Mouse (Mus musculus): ENCODE measurements around the gene Pgghg.
"Not testable (repeated sequence)": the region's sequence is repeated elsewhere in the genome, so short reads cannot be mapped to it uniquely, and the experiment has no call there.

Gene Pgghg

DNA sequence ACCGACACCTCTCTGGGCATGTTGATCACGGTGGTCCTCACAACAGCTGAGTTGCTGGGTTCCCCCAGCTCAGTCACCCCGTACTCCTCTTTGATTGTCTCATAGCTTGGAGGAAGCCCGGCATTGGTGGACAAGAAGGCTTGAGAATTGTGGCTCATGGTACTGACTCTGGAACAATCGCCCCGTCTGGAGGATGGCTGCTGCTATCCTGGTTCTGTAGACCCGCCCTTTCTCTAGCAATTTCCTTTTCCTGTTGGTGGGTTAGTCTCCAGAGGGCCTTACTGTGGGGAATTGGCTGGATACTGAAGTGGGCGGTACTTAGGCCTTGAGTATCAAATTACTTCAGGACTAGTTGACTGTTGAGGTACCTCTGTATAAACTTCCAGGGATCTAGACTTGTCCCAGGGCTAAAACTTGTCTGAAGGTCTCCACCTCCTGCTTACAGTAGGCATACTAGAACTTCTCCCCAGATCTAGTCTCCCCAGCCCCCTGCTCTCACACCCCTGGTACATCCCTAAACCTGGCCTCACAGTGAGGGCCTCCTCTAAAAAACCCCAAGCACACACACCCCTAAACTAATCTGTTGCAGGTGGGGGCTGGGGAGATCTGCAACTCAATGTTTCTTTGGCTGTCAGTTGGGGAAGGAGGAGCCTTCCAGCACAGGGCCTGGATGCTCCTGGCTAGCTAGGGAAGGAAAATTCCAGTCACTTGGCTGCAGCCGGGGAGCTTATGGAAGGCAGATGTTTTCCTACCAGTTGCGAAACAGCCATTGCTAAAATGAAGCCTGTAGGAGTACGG lies 14.8 kb downstream of the Pgghg start, which contains the start of the genes Gm45717 and Ifitm2:
TSS of gene Gm45717 (minus strand) at position 180 of the 798 bp plus-strand sequence.
TSS of gene Ifitm2 (minus strand) at position 230 of the 798 bp plus-strand sequence.
- no peak for DNase-seq (ENCODE audit: low spot score in 2 of 2)

DNA sequence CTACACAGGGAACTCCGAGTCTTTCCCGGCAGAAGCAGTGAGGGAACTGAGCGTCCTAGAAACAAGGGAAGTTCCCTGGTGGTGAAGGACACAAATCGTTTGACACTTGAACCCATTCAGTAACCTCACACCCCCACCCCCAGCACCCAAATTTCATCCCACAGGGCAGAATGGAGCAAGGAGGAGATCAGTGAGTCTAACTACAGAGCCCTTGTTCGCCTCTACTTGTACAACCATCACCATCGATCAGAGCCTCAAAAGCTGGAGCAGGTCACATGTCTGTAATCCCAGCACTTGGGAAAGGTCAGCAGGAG lies 15.3 kb downstream of the Pgghg start:
- DNase-seq (ENCODE audit: low spot score in 2 of 2) = no peak

DNA sequence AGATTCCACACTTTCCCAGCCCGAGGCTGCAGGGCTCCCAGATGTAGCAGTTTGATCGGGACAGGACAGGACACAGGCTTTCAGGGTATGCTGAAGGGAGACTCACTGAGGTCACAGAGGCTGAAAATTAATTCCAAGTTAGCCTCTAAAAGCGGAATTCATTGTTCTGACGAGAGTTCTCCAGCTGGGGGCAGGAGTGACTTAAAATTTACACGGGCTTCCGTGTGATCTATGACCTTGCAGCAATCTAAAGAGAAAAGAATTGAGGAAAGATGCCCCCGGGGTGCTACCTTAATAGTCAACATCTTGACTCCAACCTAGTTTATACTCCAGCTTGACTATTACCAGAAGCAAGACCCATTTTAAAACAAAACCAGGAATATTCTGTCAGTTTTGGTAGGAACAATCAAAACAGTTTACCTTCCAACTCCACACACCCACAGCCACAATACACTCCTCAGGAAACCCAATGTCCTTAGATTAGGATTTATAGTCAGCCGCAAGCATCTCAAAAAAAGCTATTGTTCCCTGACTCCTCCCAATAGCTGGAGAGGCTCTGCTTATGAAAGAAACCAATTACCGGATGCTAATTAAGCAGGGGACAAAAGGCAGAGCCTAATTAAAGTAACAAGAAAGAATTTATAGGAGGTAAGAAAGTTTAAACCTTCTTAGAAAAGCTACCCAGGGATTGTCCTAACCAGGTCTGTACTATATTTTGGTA lies 18.1 kb downstream of the Pgghg start:
- no peak for DNase-seq (ENCODE audit: low spot score in 2 of 2)

DNA sequence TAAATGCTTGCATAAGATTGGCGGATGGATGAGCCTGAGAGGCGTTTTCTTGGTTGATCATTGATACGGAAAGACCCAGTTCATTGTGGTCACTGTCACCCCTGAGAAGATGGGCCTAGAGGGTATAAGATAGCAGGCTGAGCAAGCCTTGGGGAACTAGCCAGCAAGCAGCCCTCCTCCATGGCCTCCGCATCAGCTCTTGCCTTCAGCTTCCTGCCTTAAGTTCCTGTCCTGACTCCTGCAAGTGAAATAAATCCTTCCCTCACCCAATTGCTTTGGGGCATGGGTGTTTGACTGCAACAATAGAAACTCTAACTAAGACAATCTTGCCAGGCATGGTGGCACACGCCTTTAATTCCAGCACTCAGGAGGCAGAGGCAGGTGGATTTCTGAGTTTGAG lies 18.8 kb downstream of the Pgghg start:
- no peak for DNase-seq (ENCODE audit: low spot score in 2 of 2)

DNA sequence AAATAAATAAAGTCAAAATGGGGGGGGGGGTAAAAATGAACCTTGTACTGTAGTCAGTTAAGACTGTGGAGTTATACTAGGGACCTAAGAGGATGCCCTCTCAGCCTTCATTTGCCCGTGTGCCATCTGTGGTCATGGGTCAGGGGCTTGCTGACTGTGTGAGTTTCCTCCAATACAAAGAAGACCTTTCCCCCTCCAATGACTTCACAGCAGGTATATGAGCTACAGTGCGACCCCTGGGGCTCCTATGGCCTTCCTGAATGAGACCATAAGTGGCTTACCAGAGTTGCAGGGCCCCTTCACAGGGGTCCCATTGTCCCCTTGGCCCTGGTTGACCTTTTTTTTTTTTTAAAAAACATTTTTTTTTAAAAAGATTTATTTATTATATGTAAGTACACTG lies 20.2 kb downstream of the Pgghg start:
- DNase-seq (ENCODE audit: low spot score in 2 of 2) = no peak

DNA sequence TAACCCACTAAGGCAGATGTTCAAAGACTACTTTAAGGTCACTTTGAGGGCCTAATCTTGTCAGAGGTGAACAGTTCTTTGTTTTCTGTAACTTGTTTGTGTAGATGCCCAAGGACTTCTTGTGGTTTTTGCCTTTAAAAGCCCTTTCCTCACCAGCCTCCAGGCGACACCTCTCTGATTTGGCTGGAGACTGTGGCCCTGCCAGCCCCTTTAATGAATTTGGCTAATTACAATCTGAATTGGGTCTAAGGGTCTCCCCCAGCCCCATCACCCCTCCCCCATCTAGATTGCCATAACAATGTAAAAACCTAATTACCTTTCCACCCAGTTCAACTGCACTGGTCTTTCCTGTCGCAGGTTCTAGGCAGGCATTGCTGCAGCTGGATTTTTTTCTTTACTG lies 21.5 kb downstream of the Pgghg start:
- DNase-seq (ENCODE audit: low spot score in 2 of 2) = no peak

DNA sequence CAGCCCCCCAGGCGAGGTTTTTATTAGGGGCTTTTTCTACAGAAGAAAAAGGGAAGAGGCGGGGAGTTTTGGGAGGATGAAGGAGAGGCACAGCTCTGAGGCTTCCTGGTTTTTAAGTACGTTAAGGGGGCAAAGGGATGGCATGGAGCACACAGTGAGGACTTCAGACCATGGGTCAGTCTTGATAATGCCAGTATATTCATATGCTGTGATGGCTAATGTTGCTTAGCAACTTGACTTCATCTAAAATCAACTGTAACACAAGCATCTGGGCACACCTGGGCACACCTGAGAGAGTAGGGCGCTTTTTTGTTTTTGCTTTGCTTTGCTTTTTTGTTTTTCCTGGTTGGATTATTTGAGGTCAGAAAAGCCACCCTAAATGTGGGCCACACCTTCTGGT lies 25.7 kb downstream of the Pgghg start, which contains the start of gene Ifitm1:
TSS of gene Ifitm1 (plus strand) at position 301 of the 400 bp plus-strand sequence.
- no peak for DNase-seq (ENCODE audit: low spot score in 2 of 2)

DNA sequence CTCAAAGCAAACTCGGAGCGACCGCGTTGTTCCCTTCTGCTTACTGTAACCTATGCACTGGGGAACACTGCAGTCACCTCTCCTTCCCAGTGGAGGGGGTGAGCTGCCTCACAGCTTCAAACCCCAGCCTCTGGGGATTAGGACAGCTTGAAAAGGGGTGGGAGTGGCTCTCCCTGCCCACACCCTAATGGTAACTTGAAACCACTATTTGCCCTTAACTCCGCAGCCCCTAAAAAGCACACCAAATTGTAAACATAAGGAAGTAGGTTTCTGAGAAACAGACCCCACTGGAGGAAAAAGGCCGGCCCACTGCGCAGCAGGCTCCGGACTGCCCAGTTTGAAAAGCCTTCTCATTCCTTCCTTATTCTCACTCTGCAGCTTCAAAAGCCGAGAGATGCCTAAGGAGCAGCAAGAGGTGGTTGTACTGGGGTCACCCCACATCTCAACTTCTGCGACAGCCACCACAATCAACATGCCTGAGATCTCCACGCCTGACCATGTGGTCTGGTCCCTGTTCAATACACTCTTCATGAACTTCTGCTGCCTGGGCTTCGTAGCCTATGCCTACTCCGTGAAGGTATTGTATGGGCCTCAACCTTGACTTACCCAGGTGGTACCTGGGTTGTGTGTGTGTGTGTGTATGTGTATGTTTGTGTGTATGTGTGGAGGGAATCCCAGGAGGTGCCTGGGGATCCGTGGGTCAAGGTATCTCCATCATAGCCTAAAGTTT lies 26.8 kb downstream of the Pgghg start:
- DNase-seq (ENCODE audit: low spot score in 2 of 2) = no peak

DNA sequence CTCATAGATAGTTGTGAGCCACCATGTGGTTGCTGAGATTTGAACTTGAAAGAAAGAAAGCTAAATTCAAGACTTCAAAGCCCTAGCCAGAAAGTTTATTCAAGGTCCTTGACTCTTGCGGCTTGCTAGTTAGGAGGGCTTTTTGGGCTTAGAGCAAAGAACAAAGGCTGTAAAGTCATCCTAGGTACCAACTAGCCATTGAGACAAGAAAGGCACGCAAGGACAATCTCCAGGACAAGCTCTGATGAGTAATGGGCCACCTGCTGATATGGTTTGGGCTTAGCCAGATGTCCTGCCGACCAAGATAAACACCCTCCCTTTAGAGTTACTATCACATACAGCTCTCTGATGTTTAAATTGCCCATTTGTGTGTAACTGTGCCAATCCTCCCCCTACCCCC lies 27.5 kb downstream of the Pgghg start:
- not testable (repeated sequence) for DNase-seq (ENCODE audit: low spot score in 2 of 2)

DNA sequence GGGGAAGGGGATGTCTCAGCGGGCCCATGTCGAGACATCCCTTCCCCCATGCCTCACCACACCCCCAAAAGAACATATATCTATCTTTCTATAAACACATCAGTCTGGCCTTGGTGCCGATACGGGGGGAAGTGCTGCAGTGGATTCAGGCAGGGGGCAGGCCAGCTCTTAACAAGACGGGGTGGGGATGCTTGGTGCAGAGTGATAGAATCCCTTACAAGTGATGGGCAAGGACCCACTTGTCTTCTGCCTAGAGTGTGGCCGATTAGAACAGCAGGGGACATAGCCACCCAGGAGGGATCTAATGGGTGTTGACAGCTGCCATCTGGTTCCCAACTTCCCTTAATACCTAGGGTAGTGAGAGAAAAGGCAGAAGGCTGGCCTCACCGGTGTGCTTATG lies 29.7 kb downstream of the Pgghg start:
- no peak for DNase-seq (ENCODE audit: low spot score in 2 of 2)

DNA sequence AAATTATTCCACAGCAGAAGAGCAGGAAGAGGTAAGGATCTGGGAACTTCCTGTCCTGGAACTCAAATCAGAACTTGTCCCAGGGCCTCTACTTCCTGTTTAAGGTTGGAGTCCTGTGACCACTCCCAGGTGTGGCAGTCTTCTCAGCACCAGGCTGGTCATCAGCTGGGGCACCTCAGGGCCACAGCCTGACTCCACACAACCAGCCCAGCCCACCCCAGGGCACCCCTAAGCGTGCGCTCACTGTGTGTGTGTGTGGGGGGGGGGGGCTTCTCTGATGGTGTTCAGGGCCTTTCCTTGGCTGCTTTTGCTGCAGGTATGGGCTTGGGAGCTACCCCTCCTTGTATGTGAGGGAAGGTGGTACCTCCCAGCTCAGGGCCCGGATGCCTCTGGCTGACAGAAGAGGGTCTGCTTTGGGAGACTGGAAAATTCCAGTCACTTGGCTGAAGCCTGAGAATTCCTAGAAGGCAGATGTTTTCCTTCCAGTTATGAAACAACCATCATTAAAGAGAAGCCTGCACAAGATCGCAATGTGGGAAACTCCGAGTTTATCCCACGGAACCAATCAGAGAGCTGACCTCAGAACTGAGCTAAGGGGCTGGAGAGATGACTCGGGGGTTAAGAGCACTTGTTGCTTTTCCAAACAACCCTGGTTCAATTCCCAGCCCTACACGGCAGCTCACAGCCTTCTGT lies 30.4 kb downstream of the Pgghg start:
- no peak for DNase-seq (ENCODE audit: low spot score in 2 of 2)

DNA sequence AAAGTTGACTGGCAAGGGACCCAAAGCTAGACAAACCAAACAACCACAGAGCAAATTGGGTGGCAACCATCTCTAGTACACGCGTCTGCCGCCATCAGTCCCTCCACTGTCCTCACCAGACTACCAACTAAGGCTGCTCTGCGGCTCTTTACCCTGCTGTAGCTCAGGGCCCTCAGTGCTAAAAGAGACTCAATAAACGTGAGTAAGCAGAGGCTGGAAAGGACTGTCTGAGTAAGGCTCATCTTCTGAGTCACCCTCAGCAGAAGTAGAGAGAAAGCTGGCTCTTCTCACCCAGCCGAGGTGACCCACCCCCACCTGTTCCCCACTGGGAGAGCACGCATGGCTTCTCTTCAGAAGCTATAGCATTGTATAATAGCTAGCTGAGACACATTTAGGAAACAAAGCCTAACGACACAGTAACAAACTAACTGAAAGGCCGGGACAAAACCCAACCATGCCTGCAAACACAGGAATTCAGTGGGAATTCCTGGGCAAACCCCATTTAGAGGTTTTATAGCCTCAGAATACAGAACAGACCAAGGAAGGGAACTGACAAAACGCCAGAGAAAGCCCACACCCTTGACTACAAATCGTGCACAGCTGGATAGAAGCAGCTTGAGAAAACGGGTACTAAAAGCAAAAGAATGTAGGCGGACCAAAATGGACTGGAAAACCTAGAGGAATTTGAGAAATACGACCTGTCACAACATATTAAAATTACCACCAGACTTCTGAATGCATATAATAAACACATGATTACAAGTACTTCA lies 32.4 kb downstream of the Pgghg start:
- no peak for DNase-seq (ENCODE audit: low spot score in 2 of 2)

DNA sequence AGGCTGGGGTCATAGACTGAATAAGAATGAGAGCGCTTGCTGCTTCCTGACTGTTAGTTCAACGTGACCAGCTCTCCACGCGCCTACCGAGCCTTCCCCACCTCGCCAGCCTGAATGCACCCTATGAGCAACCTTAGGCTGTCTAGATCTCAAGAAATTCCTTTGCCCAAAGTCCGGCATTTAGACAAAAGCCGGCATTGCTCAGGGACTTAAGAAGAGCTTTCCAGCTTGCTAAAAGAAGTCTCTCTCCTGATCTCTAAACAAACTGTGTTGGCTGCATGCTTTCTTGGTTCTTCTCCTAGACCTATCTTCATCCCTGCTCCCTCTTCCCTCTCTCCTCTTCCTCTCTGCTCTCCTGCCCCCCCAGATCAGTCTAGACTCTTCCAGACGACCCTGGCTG lies 33.7 kb downstream of the Pgghg start:
- DNase-seq (ENCODE audit: low spot score in 2 of 2) = no peak

DNA sequence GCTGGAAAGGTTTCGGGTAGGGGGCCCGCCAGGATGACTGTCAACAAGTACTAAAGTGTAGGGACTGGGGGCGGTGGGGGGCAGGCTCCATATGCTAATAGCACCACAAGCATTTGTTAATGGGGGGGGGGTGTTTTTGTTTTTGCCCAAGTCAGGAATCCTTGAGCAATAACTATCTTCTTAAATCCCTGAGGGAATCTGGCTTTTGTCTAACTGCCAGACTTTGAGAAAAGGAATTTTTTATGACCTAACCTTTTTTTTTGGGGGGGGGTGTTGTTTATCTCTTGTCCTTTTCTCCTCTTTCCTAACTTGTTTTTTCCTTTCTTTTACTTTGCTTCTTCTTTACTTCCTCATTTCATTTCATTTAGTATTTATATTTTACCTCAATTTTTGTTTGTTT lies 34.3 kb downstream of the Pgghg start:
- DNase-seq (ENCODE audit: low spot score in 2 of 2) = no peak

DNA sequence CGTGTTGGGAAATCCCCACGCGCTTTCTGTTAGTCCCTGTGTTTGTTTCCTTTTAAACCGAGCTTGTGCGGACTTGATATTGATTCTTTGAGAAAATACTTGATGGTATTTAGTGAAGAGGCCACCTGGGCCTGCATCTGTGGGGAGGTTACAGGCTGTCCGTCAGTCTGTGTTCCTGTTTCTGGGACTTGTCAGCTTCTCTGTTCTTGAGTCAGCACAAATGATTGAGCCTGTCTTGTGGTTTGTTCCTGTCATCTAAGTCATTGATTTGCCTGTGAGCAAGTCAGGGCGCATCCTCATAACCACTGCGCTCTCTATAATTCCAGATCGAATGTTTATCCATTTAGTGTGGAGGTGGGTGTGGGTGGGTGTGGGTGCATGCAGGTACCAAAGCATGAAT lies 35.5 kb downstream of the Pgghg start:
- DNase-seq (ENCODE audit: low spot score in 2 of 2) = not testable (repeated sequence)

DNA sequence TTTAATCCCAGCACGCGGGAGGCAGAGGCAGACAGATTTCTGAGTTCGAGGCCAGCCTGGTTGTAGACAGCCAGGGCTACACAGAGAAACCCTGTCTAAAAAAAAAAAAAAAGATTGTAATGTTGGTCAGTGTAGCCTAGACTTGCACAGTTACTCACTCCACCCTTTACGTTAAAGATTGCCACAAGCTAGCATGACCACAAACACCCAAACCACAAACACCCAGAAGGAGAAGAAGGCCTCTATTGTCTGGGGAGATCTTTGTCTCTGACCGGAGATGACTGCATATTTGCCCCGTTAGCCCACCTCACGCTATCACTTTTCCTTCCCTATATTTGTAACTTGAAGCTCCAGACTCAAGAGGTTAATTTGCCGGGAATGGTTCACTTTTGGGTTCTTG lies 40.5 kb downstream of the Pgghg start:
- no peak for DNase-seq (ENCODE audit: low spot score in 2 of 2)

DNA sequence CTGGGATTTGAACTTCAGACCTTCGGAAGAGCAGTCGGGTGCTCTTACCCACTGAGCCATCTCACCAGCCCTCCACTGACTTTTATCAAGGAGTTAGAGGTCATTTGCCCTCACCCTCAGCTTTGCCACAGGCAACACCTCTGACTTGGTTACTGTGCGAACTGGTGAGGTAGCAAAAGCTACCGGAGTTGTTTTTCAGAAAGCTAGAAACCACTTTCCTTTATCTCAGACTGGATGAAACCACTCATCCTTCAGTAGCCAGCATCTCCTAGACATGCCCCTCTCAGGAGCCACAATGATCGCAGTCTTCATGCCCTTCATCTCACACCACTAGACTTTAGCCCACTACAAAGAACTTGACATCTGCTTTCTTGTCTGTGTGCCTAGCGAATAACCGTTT lies 41.8 kb downstream of the Pgghg start:
- DNase-seq (ENCODE audit: low spot score in 2 of 2) = no peak

DNA sequence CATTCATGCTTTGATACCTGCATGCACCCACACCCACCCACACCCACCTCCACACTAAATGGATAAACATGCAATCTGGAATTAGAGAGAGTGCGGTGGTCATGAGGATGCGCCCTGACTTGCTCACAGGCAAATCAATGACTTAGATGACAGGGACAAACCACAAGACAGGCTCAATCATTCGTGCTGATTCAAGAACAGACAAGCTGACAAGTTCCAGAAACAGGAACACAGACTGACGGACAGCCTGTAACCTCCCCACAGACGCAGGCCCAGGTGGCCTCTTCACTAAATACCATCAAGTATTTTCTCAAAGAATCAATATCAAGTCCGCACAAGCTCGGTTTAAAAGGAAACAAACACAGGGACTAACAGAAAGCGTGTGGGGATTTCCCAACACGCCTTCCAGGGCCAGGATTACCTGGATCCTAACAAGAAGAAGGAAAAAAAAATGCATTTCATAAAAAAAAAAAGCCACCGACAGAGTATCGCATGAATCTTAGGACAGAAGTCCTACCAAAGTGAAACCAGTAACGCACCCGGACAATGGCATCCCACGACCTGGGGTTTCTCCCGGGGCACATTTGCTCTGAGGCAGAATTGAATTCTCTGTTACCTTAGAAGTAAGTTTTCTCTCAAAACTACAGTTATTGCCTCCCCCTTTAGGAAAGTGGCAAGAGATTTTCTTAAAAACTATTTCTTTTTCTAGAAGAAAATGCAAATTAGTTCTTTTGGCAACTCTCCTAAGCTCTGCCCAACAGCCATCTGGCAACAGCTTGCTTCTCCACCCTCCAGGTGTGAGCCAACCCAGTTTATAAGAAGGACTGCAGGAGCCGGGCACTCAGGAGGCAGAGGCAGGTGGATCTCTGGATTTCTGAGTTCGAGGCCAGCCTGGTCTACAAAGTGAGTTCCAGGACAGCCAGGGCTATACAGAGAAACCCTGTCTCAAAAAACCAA lies 46.3 kb downstream of the Pgghg start:
- no peak for DNase-seq (ENCODE audit: low spot score in 2 of 2)

DNA sequence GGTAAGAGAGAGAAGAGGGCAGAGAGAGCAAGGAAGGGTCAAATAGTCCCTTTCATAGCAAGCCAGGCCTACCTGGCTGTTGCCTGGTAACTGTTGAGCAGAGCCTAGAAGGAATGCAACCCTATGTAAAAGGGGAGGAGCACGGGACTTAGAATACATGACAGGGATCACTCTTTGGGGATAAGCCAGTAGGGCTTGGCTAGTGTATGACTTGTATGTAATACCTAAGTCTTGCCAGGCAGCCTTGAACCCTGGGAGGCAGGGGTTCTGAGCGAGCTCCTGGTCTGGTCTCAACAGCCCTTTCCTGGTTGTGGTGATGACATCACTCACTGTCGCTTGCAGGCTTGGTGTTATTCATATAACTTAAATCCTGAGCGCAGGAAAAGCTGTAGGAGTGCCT lies 47.8 kb downstream of the Pgghg start:
- no peak for DNase-seq (ENCODE audit: low spot score in 2 of 2)

DNA sequence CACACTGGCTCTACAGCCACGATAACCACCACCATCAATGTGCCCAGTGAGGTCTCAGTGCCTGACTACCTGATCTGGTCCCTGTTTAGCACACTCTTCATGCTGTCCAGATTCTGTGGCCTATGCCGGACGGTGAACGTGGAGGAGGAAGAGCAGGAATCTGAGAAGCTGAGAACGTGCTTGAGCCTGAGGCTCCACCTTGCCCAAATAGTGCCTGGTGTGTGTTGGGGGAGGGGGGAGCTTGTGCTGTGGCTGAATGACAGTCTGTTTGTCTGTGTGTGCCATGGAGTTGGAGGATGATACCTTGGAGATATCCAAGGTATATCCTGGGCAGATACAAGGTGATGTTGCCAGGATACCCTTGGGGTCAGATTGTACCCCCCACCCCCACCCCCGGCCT lies 49.0 kb downstream of the Pgghg start:
- no peak for DNase-seq (ENCODE audit: low spot score in 2 of 2)
